Mouse (Mus musculus) kidney, adult 2 months (tissue): ENCODE results near the gene Pole. TPM values are rescaled to one million over a fixed set of nuclear protein-coding genes. Genes with fewer than 3 reads are reported as not detected.
A peak's percentile ranks its signal among the peaks of the same experiment; 100 is the strongest.

Source experiments
- DNase-seq: peaks from one replicate; pipeline ENCODE4 v3.0.0; 2021
- H3K27ac ChIP-seq: fragments of 200-500 bp; 2 replicates; pipeline ENCODE4 v1.5.1; 2012; ENCODE audit warnings: low read depth, low read length, control low read depth, inconsistent platforms; ENCODE audit not compliant: insufficient read depth
- H3K27me3 ChIP-seq: fragments of 200-500 bp; replicated peaks from 2 replicates; pipeline ENCODE4 v1.6.1; 2012; ENCODE audit warnings: mild to moderate bottlenecking, moderate library complexity, low read length, inconsistent platforms; ENCODE audit not compliant: control insufficient read depth, insufficient read depth
- H3K36me3 ChIP-seq: fragments of 200-500 bp; 2 replicates; pipeline ENCODE4 v1.6.1; 2012; ENCODE audit warnings: mild to moderate bottlenecking, moderate library complexity, low read length, inconsistent platforms; ENCODE audit not compliant: control insufficient read depth, insufficient read depth
- H3K4me1 ChIP-seq: fragments of 200-500 bp; 2 replicates; pipeline ENCODE4 v1.6.1; 2011; ENCODE audit warnings: low read length; ENCODE audit not compliant: control insufficient read depth, insufficient read depth
- H3K4me3 ChIP-seq: fragments of 200-500 bp; 2 replicates; pipeline ENCODE4 v1.5.1; 2011; ENCODE audit warnings: mild to moderate bottlenecking, low read depth, low read length, control low read depth; ENCODE audit not compliant: insufficient read depth
- CTCF ChIP-seq: fragments of 200-500 bp; conservative IDR thresholded peaks from 2 replicates; pipeline ENCODE4 v1.5.1; 2011; ENCODE audit warnings: low read depth, mild to moderate bottlenecking, control low read depth, low read length, moderate library complexity, mixed read lengths; ENCODE audit not compliant: insufficient read depth, insufficient read length
- POLR2A ChIP-seq: fragments of 200-500 bp; IDR thresholded peaks from one replicate; pipeline ENCODE4 v1.6.1; 2011; ENCODE audit warnings: low read depth, low read length, control low read depth
- WGBS: fragments of 180-500 bp; shearing (Covaris S2); methylation state at CpG from one replicate; pipeline ENCODE4 v1.1.7; 2018; 5-methylcytosine and 5-hydroxymethylcytosine counted together
- polyA plus RNA-seq: library from polyadenylated mRNA; depleted of rRNA; stranded (reverse); fragments of >200 nt; gene quantifications from 2 replicates; pipeline ENCODE4 v1.2.3, GENCODE M21; 2012

The Pole gene
- polyA plus RNA-seq, 1 experiment: 2.0 TPM

DNA sequence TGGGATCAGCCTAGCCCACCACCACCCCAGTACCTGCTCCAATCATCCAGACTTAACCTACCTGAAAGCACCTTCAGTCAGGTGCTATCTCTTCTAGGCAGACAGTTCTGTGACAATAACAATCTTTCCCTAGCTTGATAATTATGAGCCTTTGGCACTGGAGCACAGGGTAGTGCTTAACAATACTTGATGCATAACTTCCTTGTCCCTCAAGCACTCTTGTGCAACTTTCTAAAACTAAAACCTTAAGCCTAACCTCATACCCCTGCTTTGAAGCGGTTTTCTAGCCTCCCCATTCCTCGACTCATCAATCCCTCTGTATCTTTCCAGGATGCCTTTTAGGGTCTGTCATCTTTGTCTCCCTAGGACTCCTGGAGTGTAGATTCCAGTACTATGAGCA lies 11.3 kb upstream of the Pole start:
- WGBS: 76% methylated on average over 2 of the region's 2 CpGs
- Histone ChIP-seq H3K27me3 (no peaks in the 10 kb centered on the region), H3K27ac (no peak overlapping the region), H3K4me1 (no peaks in the 10 kb centered on the region), H3K4me3 (no peak overlapping the region), H3K36me3 (no peaks in the 10 kb centered on the region)
- TF ChIP-seq CTCF (no peak), POLR2A (no peak)
- no peak for DNase-seq

DNA sequence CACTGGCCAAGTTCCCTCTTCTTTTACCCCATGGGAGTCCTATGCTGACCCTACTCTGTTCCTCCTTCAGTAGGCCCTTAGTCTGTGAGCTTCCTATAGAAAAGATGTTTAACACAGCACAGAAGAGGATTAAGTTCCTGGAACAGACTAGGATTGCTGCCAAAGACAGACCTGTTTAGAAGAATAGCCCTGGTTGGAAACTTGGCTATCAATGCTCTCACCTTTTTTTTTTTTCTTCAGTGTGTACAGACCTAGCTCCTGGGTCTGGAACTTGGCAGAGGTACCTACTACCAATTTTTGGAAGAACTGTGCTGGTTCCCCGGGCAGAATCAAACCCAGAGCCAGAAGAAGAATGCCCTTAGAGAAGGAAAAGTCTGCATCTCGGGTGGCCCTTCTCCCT lies 9.7 kb upstream of the Pole start:
- Histone ChIP-seq H3K36me3 (no peaks in the 10 kb centered on the region), H3K27me3 (no peaks in the 10 kb centered on the region), H3K27ac (no peak overlapping the region), H3K4me1 (no peaks in the 10 kb centered on the region), H3K4me3 (no peak overlapping the region)
- DNase-seq: no peak
- WGBS: 85% methylated on average over 2 of the region's 2 CpGs
- TF ChIP-seq POLR2A (no peak), CTCF (no peak)

DNA sequence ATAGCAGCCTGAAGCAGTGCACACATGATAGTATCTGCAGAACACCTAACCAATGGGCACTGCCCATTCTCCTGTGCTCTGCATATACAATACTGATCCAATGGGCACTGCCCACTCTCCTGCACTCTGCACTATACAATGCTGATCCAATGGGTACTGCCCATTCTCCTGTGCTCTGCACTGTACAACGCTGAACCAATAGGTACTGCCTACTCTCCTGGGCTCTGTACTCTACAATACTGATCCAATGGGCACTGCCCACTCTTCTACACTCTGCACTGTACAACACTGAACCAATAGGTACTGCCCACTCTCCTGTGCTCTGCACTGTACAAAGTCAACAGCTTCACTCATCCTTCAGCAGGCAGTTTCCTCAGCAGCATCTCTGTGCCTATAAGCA lies 9.2 kb upstream of the Pole start:
- 87% methylated on average over 1 of the region's 1 CpGs for whole genome bisulfite sequencing
- no peak for DNase-seq
- TF ChIP-seq POLR2A (no peak), CTCF (no peak)
- Histone ChIP-seq H3K4me3 (no peak overlapping the region), H3K27ac (no peak overlapping the region), H3K27me3 (no peaks in the 10 kb centered on the region), H3K36me3 (no peaks in the 10 kb centered on the region), H3K4me1 (no peaks in the 10 kb centered on the region)

DNA sequence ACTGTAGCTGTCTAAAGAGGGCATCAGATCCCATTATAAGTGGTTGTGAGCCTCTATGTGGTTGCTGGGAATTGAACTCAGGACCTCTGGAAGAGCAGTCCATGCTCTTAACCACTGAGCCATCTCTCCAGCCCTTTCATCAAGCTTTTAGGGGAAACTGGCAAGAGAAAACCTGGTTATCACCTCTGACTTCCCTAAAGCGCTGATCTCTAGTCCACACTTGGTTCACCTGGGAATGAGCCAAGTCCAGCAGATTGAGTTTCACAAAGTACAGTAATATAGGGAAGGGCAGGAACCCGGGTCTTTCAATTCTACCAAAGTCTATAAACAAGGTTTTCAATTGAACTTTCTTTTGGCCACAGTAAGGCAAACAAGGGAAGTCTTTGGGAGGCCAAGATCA lies 4.1 kb upstream of the Pole start:
- H3K4me3 ChIP-seq: no peak overlapping the region
- no peak for DNase-seq
- H3K4me1 ChIP-seq: peaks cover 4% of the 10 kb centered on the region; the same call in 1 of the 2 replicates
- no peak for TF ChIP-seq CTCF
- TF ChIP-seq POLR2A: no peak
- no peak overlapping the region for H3K27ac ChIP-seq
- 74% methylated on average over 2 of the region's 2 CpGs for WGBS
- H3K36me3 ChIP-seq: no peaks in the 10 kb centered on the region
- H3K27me3 ChIP-seq: no peaks in the 10 kb centered on the region

DNA sequence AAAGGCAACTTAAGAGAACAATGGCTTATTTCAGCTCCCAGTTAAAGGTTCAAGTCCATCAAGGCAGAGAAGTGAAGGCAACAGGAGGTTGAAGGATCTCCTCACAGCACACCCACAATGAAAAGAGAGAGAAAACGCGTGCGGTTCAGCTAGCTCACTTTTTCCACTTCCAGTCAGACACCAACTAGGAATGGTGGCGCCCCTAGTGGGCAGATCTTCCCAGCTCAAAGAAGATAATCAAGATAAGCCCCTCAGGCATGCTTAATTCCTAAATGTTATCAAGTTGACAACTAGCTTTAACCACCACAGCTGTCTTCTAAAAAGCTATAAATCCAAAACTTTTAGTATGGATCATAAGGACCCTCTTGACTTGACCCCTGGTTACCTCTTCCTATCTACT lies 1.6 kb upstream of the Pole start:
- WGBS: 5% methylated on average over 4 of the region's 4 CpGs
- Histone ChIP-seq H3K4me3 (no peak overlapping the region), H3K27ac (no peak overlapping the region), H3K27me3 (no peaks in the 10 kb centered on the region), H3K4me1 (peaks cover 4% of the 10 kb centered on the region; the same call in 1 of the 2 replicates), H3K36me3 (no peaks in the 10 kb centered on the region)
- peak; percentile 61 for TF ChIP-seq CTCF
- TF ChIP-seq POLR2A: no peak
- peak; percentile 64 for DNase-seq

DNA sequence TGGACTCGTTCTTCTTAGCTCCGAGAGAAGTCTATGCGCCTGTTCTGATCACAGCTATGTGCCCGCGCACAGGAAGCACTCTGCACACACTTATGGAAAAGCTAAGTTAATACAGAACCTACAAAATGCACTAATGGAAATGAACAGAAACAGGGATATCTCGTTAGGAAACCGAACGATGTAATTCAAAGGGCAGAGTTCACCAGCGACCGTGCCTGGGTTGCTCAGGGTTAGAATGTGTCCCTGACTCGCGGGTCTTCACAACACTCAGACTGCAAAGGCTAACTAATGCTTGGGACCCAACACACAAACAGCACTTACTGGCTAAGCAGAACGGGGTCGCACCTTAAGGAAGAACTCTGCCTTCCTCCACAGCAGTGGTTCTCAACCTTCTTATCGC lies 950 bp upstream of the Pole start:
- H3K36me3 ChIP-seq: no peaks in the 10 kb centered on the region
- H3K4me3 ChIP-seq: peak overlapping the region; percentile 80
- peak; percentile 48 for DNase-seq
- H3K4me1 ChIP-seq: peaks cover 4% of the 10 kb centered on the region; the same call in 1 of the 2 replicates
- no peak overlapping the region for H3K27ac ChIP-seq
- TF ChIP-seq CTCF (no peak), POLR2A (no peak)
- 1% methylated on average over 15 of the region's 15 CpGs for WGBS
- no peaks in the 10 kb centered on the region for H3K27me3 ChIP-seq

DNA sequence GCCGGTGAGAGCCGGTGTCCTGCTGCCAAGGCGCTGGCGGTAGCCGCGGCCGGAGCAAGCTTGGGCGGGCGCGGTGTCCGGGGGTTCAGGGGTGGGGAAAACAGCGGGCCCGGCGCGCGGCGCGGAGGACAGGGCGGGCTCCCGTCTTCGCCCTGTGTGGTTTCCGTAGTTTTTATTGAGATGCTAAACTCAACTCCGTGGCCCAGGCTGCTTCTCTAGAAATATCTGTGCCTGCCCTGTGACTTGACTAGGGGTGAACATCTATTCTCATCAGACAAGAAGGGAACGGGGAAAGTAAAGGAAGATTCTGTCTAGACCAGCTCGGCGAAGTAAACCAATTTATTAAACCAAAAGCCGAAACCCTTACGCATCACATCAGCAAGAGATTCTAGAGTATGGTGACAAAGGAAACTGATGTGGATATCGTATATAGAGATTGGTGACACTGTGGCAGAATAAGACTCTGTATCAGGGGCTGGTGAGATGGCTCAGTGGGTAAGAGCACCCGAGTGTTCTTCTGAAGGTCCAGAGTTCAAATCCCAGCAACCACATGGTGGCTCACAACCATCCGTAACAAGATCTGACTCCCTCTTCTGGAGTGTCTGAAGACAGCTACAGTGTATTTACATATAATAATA lies 459 bp downstream of the Pole start:
- under 1% methylated on average over 31 of the region's 31 CpGs for WGBS
- peak overlapping the region; percentile 84 for H3K4me3 ChIP-seq
- no peak for DNase-seq
- H3K27ac ChIP-seq: no peak overlapping the region
- TF ChIP-seq CTCF (no peak), POLR2A (no peak)
- H3K27me3 ChIP-seq: no peaks in the 10 kb centered on the region
- no peaks in the 10 kb centered on the region for H3K36me3 ChIP-seq
- peaks cover 4% of the 10 kb centered on the region; the same call in 1 of the 2 replicates for H3K4me1 ChIP-seq
